Mouse (Mus musculus) spleen, adult 2 months (tissue): ENCODE results near the gene Adra1d. TPM values are rescaled to one million over a fixed set of nuclear protein-coding genes. Genes with fewer than 3 reads are reported as not detected.

Experiments
- DNase-seq, 2 experiments: peaks; one replicate each; pipeline versions ENCODE4 v3.0.0 to v3.0.0-alpha.2; 2012 to 2021; ENCODE audit warnings: low spot score in 2 of 2, low read depth in 1 of 2
- H3K27ac ChIP-seq: fragments of 200-500 bp; 2 replicates; pipeline ENCODE4 v1.5.1; 2012; ENCODE audit warnings: low read length, inconsistent platforms; ENCODE audit not compliant: insufficient read depth
- H3K27me3 ChIP-seq: fragments of 200-500 bp; 2 replicates; pipeline ENCODE4 v1.6.1; 2012; ENCODE audit warnings: mild to moderate bottlenecking, moderate library complexity, low read length, inconsistent platforms; ENCODE audit not compliant: control insufficient read depth, insufficient read depth
- H3K36me3 ChIP-seq: fragments of 200-500 bp; 2 replicates; pipeline ENCODE4 v1.6.1; 2012; ENCODE audit warnings: mild to moderate bottlenecking, low read length, inconsistent platforms; ENCODE audit not compliant: control insufficient read depth, insufficient read depth
- H3K4me1 ChIP-seq: fragments of 200-500 bp; 2 replicates; pipeline ENCODE4 v1.6.1; 2011; ENCODE audit warnings: inconsistent platforms; ENCODE audit not compliant: control insufficient read depth, insufficient read depth, insufficient read length
- H3K4me3 ChIP-seq: fragments of 200-500 bp; 2 replicates; pipeline ENCODE4 v1.5.1; 2011; ENCODE audit warnings: mild to moderate bottlenecking, inconsistent platforms; ENCODE audit not compliant: insufficient read depth, insufficient read length; ENCODE audit errors: extremely low read depth
- CTCF ChIP-seq: fragments of 200-500 bp; IDR thresholded peaks from 2 replicates; pipeline ENCODE4 v1.5.1; 2011; ENCODE audit warnings: mild to moderate bottlenecking, inconsistent platforms; ENCODE audit not compliant: insufficient read depth, insufficient read length, insufficient replicate concordance; ENCODE audit errors: extremely low read depth
- POLR2A ChIP-seq: fragments of 200-500 bp; IDR thresholded peaks from 2 replicates; pipeline ENCODE4 v1.6.1; 2011; ENCODE audit warnings: low read depth, low read length, inconsistent platforms
- WGBS: fragments of 180-500 bp; shearing (Covaris S2); methylation state at CpG from one replicate; pipeline ENCODE4 v1.1.7; 2018; 5-methylcytosine and 5-hydroxymethylcytosine counted together
- polyA plus RNA-seq: library from polyadenylated mRNA; depleted of rRNA; stranded (reverse); fragments of >200 nt; gene quantifications from 2 replicates; pipeline ENCODE4 v1.2.3, GENCODE M21; 2012; rRNA removed

Adra1d gene
- polyA plus RNA-seq, 1 experiment: 10.0 TPM

GRCm38 (mm10) chr2:131499290-131499845, 62.7 kb downstream of the Adra1d start:
- no peak for DNase-seq
- no peak overlapping the region for H3K27ac ChIP-seq
- no peaks in the 10 kb centered on the region for H3K27me3 ChIP-seq
- H3K4me3 ChIP-seq: no peak overlapping the region
- no peaks in the 10 kb centered on the region for H3K36me3 ChIP-seq
- TF ChIP-seq CTCF (no peak), POLR2A (no peak)
- H3K4me1 ChIP-seq: no peaks in the 10 kb centered on the region
- 71% methylated on average over 5 of the region's 5 CpGs for WGBS

DNA sequence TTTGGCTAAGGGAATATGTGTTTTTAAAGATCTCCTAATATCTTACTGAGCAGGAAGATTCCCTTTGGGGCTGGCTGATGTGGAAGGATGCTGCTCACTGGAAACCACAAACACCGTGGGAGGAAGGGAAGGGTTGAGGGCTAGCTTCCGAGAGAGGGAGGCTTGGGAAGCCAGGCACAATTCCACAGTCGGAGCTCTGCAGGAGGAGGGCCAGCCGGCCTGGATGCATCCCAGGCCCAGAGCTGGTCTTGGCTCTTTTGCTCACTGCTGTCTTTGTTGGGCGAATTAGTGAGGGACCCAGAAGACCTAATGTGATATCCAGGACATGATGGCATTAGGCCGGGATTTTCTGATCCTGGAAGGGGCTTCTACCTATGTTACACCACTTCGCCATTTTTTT, 63.9 kb downstream of the Adra1d start:
- TF ChIP-seq POLR2A (no peak), CTCF (no peak)
- WGBS: 95% methylated on average over 7 of the region's 7 CpGs
- Histone ChIP-seq H3K27ac (no peak overlapping the region), H3K36me3 (no peaks in the 10 kb centered on the region), H3K4me3 (no peak overlapping the region), H3K27me3 (no peaks in the 10 kb centered on the region), H3K4me1 (no peaks in the 10 kb centered on the region)
- no peak for DNase-seq

DNA sequence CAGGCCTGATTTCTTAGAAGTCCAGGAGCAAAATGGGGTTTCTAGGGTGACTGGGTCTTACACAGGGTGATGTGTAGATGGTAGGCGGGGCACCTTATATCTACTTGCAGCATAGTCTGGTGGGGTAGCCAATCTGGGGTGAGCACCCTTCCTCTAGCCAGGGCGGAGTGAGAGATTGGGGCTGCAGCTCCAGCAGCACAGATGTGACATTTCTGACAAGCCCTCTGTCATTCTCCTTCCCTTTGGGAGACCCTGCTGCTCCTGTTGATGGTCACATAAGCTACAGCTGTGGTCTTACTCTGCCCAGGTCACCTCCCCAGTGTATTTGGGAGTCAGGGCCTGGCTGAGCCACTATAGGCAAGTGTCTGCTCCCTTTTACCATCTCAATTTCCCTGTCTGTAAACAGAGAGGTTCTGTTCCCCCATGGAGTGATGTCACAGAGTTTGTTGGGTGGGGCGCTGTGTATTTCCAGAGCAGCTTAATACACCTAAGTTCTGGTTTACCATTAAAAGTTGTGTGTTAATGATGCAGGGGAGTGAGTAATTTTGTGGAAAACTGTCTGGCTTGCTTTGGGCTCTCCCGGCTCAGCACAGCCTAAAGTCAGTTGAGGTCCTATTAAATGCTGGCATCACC, 64.7 kb downstream of the Adra1d start:
- no peak for DNase-seq
- Histone ChIP-seq H3K4me1 (no peaks in the 10 kb centered on the region), H3K27me3 (peaks cover under 1% of the 10 kb centered on the region; the same call in 1 of the 2 replicates), H3K36me3 (no peaks in the 10 kb centered on the region), H3K4me3 (no peak overlapping the region), H3K27ac (peak overlapping the region; percentile 73)
- TF ChIP-seq CTCF: no peak
- no peak for TF ChIP-seq POLR2A
- 85% methylated on average over 4 of the region's 4 CpGs for WGBS

GRCm38 (mm10) chr2:131496125-131496820, 65.8 kb downstream of the Adra1d start:
- Histone ChIP-seq H3K4me1 (no peaks in the 10 kb centered on the region; the same call in 1 of the 2 replicates), H3K4me3 (no peak overlapping the region), H3K27ac (peak overlapping the region; percentile 8; the same call in 1 of the 2 replicates), H3K36me3 (no peaks in the 10 kb centered on the region), H3K27me3 (peaks cover 9% of the 10 kb centered on the region)
- DNase-seq: no peak
- whole genome bisulfite sequencing: 80% methylated on average over 5 of the region's 5 CpGs
- no peak for TF ChIP-seq POLR2A
- TF ChIP-seq CTCF: no peak

Other genes starting within 250 kb of the Adra1d start
- 0.94 and 1.2 TPM in 2 replicates for gene Rnf24, start 209.4 kb downstream of the Adra1d start, polyA plus RNA-seq
- 63.9 and 91.7 TPM in 2 replicates for gene Smox, start 70.8 kb downstream of the Adra1d start, polyA plus RNA-seq